Mouse (Mus musculus) limb, embryonic 11.5 days (tissue): Measurements from ENCODE around the gene Fam178b. TPM values are rescaled to one million over a fixed set of nuclear protein-coding genes. Genes with fewer than 3 reads are reported as not detected.

ENCODE experiments used
- ATAC-seq: fragments of 200-750 bp; cut with Nextera tagmentation; 2 replicates; pipeline ENCODE4 v1.8.0; 2017; ENCODE audit warnings: low read depth; ENCODE audit not compliant: insufficient number of reproducible peaks, low FRiP score, low TSS enrichment
- DNase-seq: peaks from one replicate; pipeline ENCODE4 v3.0.0-alpha.2; 2015; ENCODE audit warnings: low spot score
- H3K27ac ChIP-seq: fragments of 300-500 bp; sonication (generic); replicated peaks from 2 replicates; pipeline ENCODE4 v1.5.1; 2014; ENCODE audit warnings: low read depth, mild to moderate bottlenecking, low read length
- H3K27me3 ChIP-seq: fragments of 300-500 bp; sonication (generic); 2 replicates; pipeline ENCODE4 v1.6.1; 2014; ENCODE audit warnings: mild to moderate bottlenecking, low read length, mixed read lengths; ENCODE audit not compliant: control insufficient read depth, insufficient read depth
- H3K36me3 ChIP-seq: fragments of 300-500 bp; sonication (generic); 2 replicates; pipeline ENCODE4 v1.6.1; 2014; ENCODE audit warnings: mild to moderate bottlenecking, low read length, moderate library complexity, mixed read lengths; ENCODE audit not compliant: control insufficient read depth, insufficient read depth
- H3K4me1 ChIP-seq: fragments of 300-500 bp; sonication (generic); 2 replicates; pipeline ENCODE4 v1.6.1; 2014; ENCODE audit warnings: low read length, mixed read lengths; ENCODE audit not compliant: control insufficient read depth, insufficient read depth
- H3K4me2 ChIP-seq: fragments of 300-500 bp; sonication (generic); 2 replicates; pipeline ENCODE4 v1.6.1; 2014; ENCODE audit warnings: low read depth, mild to moderate bottlenecking, moderate library complexity; ENCODE audit not compliant: severe bottlenecking
- H3K4me3 ChIP-seq: fragments of 300-500 bp; sonication (generic); 2 replicates; pipeline ENCODE4 v1.5.1; 2014; ENCODE audit warnings: low read depth, low read length
- H3K9ac ChIP-seq: fragments of 300-500 bp; sonication (generic); 2 replicates; pipeline ENCODE4 v1.6.1; 2014; ENCODE audit warnings: mild to moderate bottlenecking, low read length
- H3K9me3 ChIP-seq: fragments of 300-500 bp; sonication (generic); 2 replicates; pipeline ENCODE4 v1.6.1; 2016; ENCODE audit warnings: low read length; ENCODE audit not compliant: control insufficient read depth
- WGBS: fragments of 180-500 bp; shearing (Covaris S2); extraction: QIAGEN DNeasy Blood & Tissue Kit; methylation state at CpG from one replicate; pipeline ENCODE4 v1.1.7; 2014; 5-methylcytosine and 5-hydroxymethylcytosine counted together
- polyA plus RNA-seq: library from polyadenylated mRNA; unstranded; fragments of >200 nt; fragmentation: Nextera tagmentation; extraction: Ambion mirVana; gene quantifications from 2 replicates; pipeline ENCODE4 v1.2.1, GENCODE M21; 2014

Gene Fam178b
- polyA plus RNA-seq, 1 experiment from 2014 or later, result 0.36 TPM

DNA sequence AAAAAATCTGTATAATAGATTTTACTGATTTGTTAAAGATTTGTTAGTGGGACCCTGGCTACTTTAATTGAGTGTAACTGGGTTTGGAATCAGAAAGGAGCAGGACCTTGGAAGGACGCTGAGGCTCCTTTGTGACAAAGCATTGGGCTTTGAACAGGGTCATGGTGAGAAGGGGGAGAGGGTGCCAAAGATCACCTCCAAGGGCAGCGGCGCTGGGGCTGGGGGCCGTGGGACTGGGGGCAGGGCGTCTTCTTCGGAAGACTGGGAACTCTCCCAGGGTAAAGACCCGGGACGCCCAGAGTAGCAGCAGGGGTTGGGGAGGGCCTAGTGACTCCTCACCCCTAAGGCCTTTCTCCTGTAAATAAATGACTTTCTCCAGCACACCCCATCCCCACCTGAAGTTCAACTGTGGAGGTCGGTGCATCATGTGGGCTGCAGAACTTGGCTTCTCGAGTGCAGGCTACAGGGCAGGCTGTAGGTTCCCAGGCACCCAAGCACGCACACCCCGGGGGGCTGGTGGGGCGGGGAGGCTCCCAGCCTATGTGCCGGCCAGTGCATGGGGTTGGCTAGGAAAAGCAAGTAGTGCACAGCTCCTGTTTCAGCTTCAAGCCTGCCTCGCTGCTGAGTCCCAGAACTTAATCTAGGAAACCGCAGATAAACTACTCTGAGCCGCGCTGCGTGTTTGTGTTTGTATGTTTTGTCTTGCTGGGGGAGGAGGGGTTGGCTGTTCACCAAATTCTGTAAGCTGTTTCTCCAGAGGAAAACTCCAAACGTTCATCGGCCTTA lies 115.0 kb downstream of the Fam178b start:
- DNase-seq, result no peak
- Histone ChIP-seq H3K9ac (no peak overlapping the region), H3K27ac (no peak overlapping the region), H3K4me1 (peaks cover 11% of the 10 kb centered on the region), H3K9me3 (no peaks in the 10 kb centered on the region), H3K36me3 (no peaks in the 10 kb centered on the region), H3K4me3 (no peak overlapping the region), H3K27me3 (no peaks in the 10 kb centered on the region), H3K4me2 (no peak overlapping the region)
- WGBS, result 50% methylated on average over 21 of the region's 21 CpGs
- no peak for ATAC-seq

DNA sequence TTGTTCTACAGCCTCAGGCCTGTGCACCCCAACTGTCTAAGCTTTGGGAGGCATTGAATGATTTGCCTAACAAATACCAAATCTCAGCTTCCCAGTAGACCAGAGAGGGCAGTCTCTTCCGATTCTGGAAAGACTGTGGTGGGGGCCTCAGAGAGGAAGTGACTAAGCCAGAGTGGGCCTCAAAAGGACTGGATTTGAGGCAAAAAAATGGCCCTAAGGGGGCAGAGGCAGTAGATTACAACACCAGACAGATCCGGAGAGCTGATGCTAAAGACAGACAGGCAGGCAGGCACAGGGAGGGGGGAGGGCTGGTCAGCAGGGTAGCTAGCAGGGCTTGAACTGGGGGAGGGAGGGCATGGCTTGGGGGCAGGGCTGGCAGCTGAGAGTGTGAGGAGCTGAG lies 116.6 kb downstream of the Fam178b start:
- DNase-seq, result no peak
- Histone ChIP-seq H3K9ac (peak overlapping the region; percentile 7; the same call in 1 of the 2 replicates), H3K27me3 (no peaks in the 10 kb centered on the region), H3K27ac (0 out of 2 replicates have a peak overlapping the region, but pooled peaks have one; percentile 4), H3K36me3 (no peaks in the 10 kb centered on the region), H3K4me3 (no peak overlapping the region), H3K9me3 (no peaks in the 10 kb centered on the region), H3K4me1 (peaks cover 18% of the 10 kb centered on the region), H3K4me2 (no peak overlapping the region)
- ATAC-seq, result no peak
- 2% methylated on average over 2 of the region's 2 CpGs for WGBS

DNA sequence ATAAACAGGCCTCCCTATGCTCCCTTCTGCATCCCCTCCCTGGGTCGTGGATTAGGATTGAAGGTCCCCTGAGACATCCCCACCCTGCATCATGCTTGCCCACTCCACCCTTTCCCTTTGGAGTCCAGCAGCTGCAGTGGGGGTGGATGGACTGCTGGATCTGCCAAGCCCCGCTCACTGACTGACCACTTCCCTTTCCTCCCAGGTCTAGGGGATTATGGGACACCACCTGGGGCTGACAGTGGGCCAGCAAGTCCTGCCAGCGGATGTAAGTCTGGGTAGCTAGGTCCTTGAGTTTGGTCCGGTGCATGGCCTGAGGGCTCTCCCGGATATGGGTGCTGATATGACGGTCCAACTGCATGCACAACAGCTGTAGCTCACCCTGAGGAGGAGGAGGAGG lies 118.9 kb downstream of the Fam178b start:
- H3K27ac ChIP-seq, result no peak overlapping the region
- H3K9ac ChIP-seq, result no peak overlapping the region
- H3K9me3 ChIP-seq, result no peaks in the 10 kb centered on the region
- DNase-seq, result no peak
- no peak for ATAC-seq
- no peak overlapping the region for H3K4me2 ChIP-seq
- peaks cover 23% of the 10 kb centered on the region for H3K4me1 ChIP-seq
- H3K27me3 ChIP-seq, result no peaks in the 10 kb centered on the region
- WGBS, result 79% methylated on average over 6 of the region's 6 CpGs
- H3K36me3 ChIP-seq, result no peaks in the 10 kb centered on the region
- H3K4me3 ChIP-seq, result no peak overlapping the region

DNA sequence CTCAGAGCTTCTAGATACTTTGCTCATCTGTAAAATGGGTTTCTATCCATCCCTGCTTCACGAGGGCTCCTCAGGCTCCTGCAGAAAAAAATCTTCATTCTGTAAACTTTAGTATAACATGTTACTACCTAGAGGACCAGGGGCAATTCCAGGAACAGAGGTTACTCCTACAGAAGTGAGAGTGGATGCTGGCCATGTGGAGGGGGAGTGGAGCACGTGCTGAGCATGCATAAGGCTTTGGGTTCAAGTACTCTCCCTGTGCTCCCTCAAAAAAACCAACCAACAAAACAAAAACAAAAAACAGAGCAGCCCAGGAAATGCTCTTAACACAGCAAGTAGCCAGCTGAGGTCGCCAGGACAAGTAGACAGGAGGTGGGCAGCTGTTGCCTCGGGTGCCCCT lies 119.4 kb downstream of the Fam178b start:
- Histone ChIP-seq H3K4me2 (no peak overlapping the region), H3K36me3 (no peaks in the 10 kb centered on the region), H3K27ac (no peak overlapping the region), H3K4me3 (no peak overlapping the region), H3K4me1 (peaks cover 27% of the 10 kb centered on the region), H3K9me3 (no peaks in the 10 kb centered on the region), H3K27me3 (no peaks in the 10 kb centered on the region), H3K9ac (no peak overlapping the region)
- DNase-seq (no peak), ATAC-seq (no peak)
- WGBS, result 56% methylated on average over 4 of the region's 4 CpGs

DNA sequence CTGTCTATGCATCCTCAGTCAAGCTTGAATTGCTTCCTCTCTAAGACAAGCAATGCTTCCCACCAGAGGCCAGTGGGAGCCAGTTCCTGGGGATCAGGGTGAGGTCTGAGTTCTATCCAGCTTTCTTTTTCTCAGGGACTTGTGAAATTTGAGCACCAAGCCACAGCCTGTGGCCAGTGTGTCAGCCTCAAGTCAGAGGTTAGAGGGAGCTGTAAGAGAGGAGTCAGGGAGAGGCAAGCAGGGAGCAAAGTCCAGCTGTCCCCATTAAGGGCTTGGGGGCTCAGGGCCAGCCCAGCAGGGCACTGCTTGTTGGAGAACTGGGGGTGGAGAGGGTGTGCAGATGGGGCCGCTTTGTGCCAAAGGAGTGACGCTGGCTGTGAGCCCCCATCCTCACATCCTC lies 119.8 kb downstream of the Fam178b start:
- 73% methylated on average over 2 of the region's 2 CpGs for WGBS
- Histone ChIP-seq H3K4me3 (no peak overlapping the region), H3K36me3 (no peaks in the 10 kb centered on the region), H3K4me1 (peaks cover 29% of the 10 kb centered on the region), H3K9ac (no peak overlapping the region), H3K4me2 (no peak overlapping the region), H3K27ac (no peak overlapping the region), H3K27me3 (no peaks in the 10 kb centered on the region), H3K9me3 (no peaks in the 10 kb centered on the region)
- ATAC-seq (no peak), DNase-seq (no peak)

DNA sequence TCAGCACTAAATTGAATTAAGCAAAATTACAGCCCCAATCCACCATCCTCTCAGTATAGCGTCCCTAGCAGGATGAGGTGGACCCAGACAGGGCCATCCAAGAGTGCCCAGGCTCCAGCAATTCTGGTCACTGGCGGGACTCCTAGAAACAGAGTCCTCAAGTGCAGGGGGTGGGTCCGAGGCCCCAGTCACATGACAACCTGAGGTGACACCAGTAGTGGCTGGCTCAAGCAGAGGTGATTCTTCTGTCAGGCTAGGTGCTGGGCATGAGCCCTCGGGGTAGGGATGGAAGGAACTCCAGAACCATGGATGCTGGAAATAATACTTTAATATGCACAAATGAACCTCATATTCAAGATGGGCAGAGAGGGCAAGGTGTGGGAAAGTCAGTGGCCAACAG lies 120.6 kb downstream of the Fam178b start:
- H3K9ac ChIP-seq, result no peak overlapping the region
- no peak overlapping the region for H3K4me2 ChIP-seq
- ATAC-seq, result no peak
- H3K4me3 ChIP-seq, result no peak overlapping the region
- WGBS, result 49% methylated on average over 4 of the region's 4 CpGs
- H3K4me1 ChIP-seq, result peaks cover 27% of the 10 kb centered on the region
- no peak overlapping the region for H3K27ac ChIP-seq
- no peak for DNase-seq
- no peaks in the 10 kb centered on the region for H3K36me3 ChIP-seq
- H3K9me3 ChIP-seq, result no peaks in the 10 kb centered on the region
- no peaks in the 10 kb centered on the region for H3K27me3 ChIP-seq

DNA sequence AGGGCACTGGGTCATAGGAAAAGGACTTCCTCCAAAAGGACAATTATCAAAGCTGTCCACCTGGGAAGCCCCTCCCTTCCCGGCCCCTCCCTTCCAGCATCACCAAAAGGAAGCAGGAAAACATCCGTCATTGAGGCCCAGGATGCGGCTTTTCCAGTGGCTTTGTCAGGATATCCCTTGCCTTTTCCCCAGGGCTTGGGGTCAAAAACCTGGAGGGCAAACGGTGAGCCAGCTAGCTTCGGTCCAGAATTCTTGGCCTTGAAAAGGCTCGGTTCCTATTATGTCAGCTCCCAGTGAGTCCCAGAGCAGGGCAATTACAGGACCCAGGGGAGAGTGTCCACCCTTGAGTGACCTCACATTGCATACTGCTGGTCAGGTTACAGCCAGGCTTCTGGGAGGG lies 122.1 kb downstream of the Fam178b start:
- Histone ChIP-seq H3K9ac (no peak overlapping the region), H3K27ac (no peak overlapping the region), H3K27me3 (no peaks in the 10 kb centered on the region), H3K36me3 (no peaks in the 10 kb centered on the region), H3K4me3 (no peak overlapping the region), H3K4me1 (peaks cover 20% of the 10 kb centered on the region), H3K4me2 (no peak overlapping the region), H3K9me3 (no peaks in the 10 kb centered on the region)
- ATAC-seq (no peak), DNase-seq (no peak)
- WGBS, result 33% methylated on average over 6 of the region's 6 CpGs

DNA sequence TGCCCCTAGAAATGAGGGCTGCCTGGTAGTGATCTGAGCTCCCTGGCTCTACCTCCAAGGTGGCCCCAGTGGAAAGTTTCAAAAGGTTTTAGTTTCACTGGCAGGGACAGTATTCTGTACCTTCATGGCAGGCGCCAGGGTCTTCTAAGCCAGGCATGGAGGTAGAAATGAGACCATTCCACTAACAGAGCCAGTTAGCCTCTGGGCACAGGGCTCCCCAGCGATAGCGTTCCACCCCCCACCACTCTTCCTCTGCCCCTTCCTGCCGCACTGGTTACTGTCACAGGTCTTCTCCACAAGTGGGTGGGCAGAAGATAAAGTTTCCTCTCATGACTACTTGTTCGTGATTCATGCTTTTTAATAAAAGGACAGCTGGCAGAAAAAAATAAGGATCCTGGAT lies 123.1 kb downstream of the Fam178b start:
- Histone ChIP-seq H3K36me3 (peaks cover 2% of the 10 kb centered on the region; the same call in 1 of the 2 replicates), H3K4me1 (peaks cover 29% of the 10 kb centered on the region), H3K27ac (no peak overlapping the region), H3K4me2 (no peak overlapping the region), H3K9me3 (no peaks in the 10 kb centered on the region), H3K27me3 (no peaks in the 10 kb centered on the region), H3K4me3 (no peak overlapping the region), H3K9ac (no peak overlapping the region)
- 50% methylated on average over 5 of the region's 5 CpGs for WGBS
- DNase-seq (no peak), ATAC-seq (no peak)
